Mouse (Mus musculus) forebrain, embryonic 13.5 days (tissue): Measurements from ENCODE around the gene Nap1l3. TPM values are rescaled to one million over a fixed set of nuclear protein-coding genes. Genes with fewer than 3 reads are reported as not detected.

Source experiments
- ATAC-seq: fragments of 200-750 bp; cut with Nextera tagmentation; 2 replicates; pipeline ENCODE4 v1.8.0; 2017
- H3K27ac ChIP-seq: fragments of 300-500 bp; sonication (generic); 2 replicates; pipeline ENCODE4 v1.5.1; 2015; ENCODE audit warnings: inconsistent platforms, mild to moderate bottlenecking, moderate library complexity
- H3K27me3 ChIP-seq: fragments of 300-500 bp; sonication (generic); 2 replicates; pipeline ENCODE4 v1.6.1; 2015; ENCODE audit warnings: mild to moderate bottlenecking, inconsistent platforms
- H3K36me3 ChIP-seq: fragments of 300-500 bp; sonication (generic); 2 replicates; pipeline ENCODE4 v1.6.1; 2015; ENCODE audit warnings: mild to moderate bottlenecking, inconsistent platforms; ENCODE audit not compliant: poor library complexity, severe bottlenecking
- H3K4me1 ChIP-seq: fragments of 300-500 bp; sonication (generic); 2 replicates; pipeline ENCODE4 v1.6.1; 2015; ENCODE audit warnings: inconsistent platforms
- H3K4me2 ChIP-seq: fragments of 300-500 bp; sonication (generic); 2 replicates; pipeline ENCODE4 v1.6.1; 2015; ENCODE audit warnings: inconsistent platforms, mild to moderate bottlenecking, moderate library complexity
- H3K4me3 ChIP-seq: fragments of 300-500 bp; sonication (generic); 2 replicates; pipeline ENCODE4 v1.5.1; 2015; ENCODE audit warnings: mild to moderate bottlenecking, inconsistent platforms
- H3K9ac ChIP-seq: fragments of 300-500 bp; sonication (generic); 2 replicates; pipeline ENCODE4 v1.6.1; 2015; ENCODE audit warnings: mild to moderate bottlenecking, inconsistent platforms
- H3K9me3 ChIP-seq: fragments of 300-500 bp; sonication (generic); replicated peaks from 2 replicates; pipeline ENCODE4 v1.6.1; 2016; ENCODE audit warnings: inconsistent platforms
- WGBS: fragments of 180-500 bp; shearing (Covaris S2); methylation state at CpG from one replicate; pipeline ENCODE4 v1.1.7; 2015; 5-methylcytosine and 5-hydroxymethylcytosine counted together
- polyA plus RNA-seq: library from polyadenylated mRNA; unstranded; fragments of >200 nt; fragmentation: Nextera tagmentation; extraction: Ambion mirVana; gene quantifications from 2 replicates; pipeline ENCODE4 v1.2.1, GENCODE M21; 2015

Nap1l3 gene
- polyA plus RNA-seq: 16.3 and 20.6 TPM in 2 replicates

- WGBS: 11% methylated on average over 26 of the region's 39 CpGs
- peak within 1 kb of the TSS; percentile 55 for H3K4me2 ChIP-seq
- peak within 1 kb of the TSS; percentile 51 for H3K27ac ChIP-seq
- no peaks in the 10 kb centered on the region for H3K9me3 ChIP-seq
- peak within 1 kb of the TSS; percentile 69 for H3K9ac ChIP-seq
- peak; percentile 99 for ATAC-seq
- no peaks in the 10 kb centered on the region for H3K4me1 ChIP-seq
- H3K4me3 ChIP-seq: peak within 1 kb of the TSS; percentile 53
- H3K27me3 ChIP-seq: no peaks in the 10 kb centered on the region
- no peaks in the 10 kb centered on the region for H3K36me3 ChIP-seq
These were observed at the start of gene Nap1l3 for GRCm38 (mm10) chrX:122396781-122397581. Gene Nap1l3 (minus strand): TSS chrX:122397401.

- peak overlapping the region; percentile 53 for H3K4me3 ChIP-seq
- H3K4me2 ChIP-seq: peak overlapping the region; percentile 55
- 21% methylated on average over 8 of the region's 8 CpGs for WGBS
- H3K27me3 ChIP-seq: no peaks in the 10 kb centered on the region
- no peaks in the 10 kb centered on the region for H3K4me1 ChIP-seq
- H3K36me3 ChIP-seq: no peaks in the 10 kb centered on the region
- no peak overlapping the region for H3K27ac ChIP-seq
- ATAC-seq: peak; percentile 43
- no peaks in the 10 kb centered on the region for H3K9me3 ChIP-seq
- H3K9ac ChIP-seq: no peak overlapping the region
These were observed 451 bp upstream of the Nap1l3 start for GRCm38 (mm10) chrX:122397652-122398051.
